Mouse (Mus musculus) right cerebral cortex, postnatal 4 days (tissue): Measurements from ENCODE around the gene Ndn.

Experiments used
- DNase-seq: peaks from one replicate; pipeline ENCODE4 v3.0.0-alpha.2; 2022

Ndn gene

DNA sequence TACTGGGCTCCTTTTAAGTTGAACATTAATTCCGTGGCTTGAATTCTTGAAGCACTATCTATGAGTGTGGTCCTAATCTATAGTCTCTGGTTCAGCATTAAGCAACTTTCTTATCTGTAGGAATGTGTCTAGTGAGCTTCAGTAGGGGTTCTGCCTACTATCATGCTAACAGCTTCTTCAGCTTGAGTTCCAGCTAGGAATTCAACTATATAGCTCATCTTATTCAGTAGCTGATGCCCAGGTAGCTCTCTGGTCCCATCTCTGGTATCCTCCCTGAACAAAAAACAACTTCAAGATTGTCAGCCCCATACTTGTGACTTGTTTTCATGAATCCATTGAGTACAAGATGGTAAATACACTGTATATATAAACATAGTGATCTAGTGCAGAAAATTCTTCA lies at the start of gene Ndn:
TSS of gene Ndn (plus strand) at position 301 of the 400 bp plus-strand sequence.
- no peak for DNase-seq

DNA sequence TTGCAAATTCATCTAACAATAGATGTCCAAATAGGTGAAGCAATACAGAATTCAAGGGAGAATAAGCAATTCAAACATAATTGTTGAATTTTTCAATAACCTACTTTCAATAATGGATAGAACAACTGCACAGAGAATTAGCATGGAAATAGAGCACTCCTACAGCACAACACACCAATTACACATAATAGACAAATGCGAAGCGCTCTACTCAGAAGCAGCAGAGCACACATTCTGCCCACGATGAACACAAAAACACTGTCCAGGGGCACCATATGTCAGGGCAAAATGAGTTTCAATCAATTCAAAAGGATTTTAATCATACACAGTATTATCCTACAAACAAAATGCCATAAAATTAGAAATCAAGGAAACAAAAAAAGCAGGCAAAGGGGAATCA lies 43.9 kb upstream of the Ndn start:
- DNase-seq = no peak

DNA sequence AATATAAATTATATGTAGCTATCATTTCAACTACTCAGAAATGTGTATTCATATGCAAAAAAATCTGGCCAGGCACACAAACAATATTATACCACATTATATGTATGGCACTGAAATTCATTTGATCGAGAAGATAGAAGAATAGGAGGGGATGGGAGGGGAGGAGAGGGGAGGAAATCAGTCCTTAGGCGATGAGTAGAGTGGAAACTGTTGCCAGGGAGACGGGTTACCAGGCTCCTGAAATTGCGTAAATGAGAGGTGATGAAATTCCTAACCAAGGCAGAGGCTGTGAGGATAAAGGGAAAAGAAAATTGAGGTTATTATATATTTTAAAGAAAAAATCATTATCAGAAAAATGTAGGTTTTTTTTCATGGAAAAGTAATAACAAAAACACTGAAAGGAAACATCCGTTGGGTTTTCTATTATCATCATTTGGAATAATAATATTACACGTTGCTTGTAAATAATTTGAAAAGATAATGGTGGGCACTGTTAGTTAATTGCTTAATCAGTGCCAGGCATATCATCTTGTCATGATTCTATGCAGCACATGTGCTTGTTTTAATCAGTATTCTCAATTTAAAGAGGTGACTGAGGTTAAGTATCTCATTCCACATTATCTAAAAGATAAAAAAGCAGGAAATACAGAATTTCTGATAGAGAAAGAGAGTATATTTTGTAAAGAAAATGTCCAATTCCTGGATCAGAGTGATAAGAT lies 39.3 kb upstream of the Ndn start:
- peak; percentile 2 for DNase-seq

DNA sequence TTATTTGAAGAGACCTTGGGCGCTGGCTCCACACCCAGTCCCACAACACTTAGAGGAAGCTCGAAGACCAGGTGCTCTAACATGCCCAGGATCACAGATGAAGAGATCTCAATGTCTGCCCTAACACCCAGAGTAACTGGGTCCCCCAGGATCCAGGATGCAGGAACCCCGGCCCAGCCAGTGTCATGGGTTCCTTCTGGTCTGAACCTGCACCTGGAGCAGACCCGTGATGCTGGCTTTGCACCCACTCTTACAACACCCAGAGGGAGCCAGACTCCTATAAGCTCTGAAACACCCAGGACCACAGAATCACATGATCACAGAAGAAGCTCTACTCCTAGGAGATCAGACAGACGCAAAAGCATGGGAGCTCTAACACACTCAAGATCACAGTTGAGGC lies 29.6 kb upstream of the Ndn start:
- no peak for DNase-seq

DNA sequence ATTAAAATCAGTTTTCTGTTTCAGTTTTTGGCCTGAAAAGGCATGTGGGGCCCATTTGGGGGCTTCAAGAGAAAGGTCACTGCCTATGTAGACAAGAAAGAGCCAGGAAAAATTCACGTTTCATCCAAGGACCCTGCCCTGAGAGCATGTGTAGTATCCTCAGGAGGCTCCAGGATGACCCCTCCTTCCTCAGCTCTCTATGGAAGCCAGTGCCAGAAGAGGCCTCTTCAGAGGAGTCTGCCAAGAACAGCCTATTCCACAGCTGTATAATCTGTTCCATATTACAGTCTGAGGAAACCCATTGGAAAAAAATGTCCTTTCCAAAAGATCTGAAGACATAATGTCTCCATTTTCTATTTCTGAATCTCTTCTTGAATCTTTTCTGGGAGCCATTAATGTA lies 958 bp upstream of the Ndn start:
- no peak for DNase-seq

DNA sequence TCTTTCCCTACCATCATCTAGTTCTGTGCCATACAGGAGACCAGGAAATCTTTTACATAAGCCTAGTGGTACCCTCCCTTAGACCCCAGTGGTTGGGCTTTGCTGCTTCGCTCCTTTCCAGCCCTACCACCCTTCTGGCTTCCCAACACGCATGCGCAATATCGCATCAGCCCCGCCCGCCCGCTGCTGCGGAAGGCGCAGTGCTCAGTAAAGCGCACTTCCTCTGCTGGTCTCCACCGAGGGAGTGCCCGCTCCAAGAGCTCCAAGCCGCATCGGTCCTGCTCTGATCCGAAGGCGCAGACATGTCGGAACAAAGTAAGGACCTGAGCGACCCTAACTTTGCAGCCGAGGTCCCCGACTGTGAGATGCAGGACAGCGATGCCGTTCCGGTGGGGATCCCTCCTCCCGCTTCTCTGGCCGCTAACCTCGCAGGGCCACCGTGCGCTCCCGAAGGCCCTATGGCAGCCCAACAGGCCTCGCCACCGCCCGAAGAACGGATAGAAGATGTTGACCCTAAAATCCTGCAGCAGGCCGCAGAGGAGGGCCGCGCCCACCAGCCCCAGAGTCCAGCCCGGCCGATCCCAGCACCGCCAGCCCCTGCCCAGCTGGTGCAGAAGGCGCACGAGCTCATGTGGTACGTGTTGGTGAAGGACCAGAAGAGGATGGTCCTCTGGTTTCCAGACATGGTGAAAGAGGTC lies 1.9 kb downstream of the Ndn start:
- DNase-seq = peak; percentile 84

DNA sequence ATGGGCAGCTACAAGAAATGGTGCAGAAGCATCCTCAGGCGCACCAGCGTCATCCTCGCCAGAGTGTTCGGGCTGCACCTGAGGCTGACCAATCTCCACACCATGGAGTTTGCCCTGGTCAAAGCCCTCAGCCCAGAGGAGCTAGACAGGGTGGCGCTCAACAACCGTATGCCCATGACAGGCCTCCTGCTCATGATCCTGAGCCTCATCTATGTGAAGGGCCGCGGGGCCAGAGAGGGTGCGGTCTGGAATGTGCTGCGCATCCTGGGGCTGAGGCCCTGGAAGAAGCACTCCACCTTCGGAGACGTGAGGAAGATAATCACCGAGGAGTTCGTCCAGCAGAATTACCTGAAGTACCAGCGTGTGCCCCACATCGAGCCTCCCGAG lies 2.4 kb downstream of the Ndn start:
- DNase-seq = peak; percentile 7

DNA sequence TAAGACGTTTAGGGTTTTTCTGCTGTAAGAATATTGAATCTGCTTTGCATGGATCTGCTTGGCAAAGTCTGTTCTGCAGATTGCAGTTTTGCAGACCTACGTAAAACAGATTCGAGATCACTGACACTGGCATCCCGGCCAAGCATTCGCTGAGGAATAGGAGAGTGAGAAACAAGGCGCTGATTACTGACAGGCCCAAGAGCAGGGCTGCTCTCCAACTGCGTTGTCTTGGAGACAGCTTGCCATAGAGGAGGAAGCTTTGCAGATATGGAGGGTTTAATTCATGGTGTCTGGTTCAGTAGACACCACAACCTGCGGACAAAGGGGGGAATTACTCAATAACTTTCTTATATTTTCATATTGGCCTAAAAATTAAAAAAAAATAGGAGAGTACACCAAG lies 4.9 kb downstream of the Ndn start:
- peak; percentile 4 for DNase-seq

DNA sequence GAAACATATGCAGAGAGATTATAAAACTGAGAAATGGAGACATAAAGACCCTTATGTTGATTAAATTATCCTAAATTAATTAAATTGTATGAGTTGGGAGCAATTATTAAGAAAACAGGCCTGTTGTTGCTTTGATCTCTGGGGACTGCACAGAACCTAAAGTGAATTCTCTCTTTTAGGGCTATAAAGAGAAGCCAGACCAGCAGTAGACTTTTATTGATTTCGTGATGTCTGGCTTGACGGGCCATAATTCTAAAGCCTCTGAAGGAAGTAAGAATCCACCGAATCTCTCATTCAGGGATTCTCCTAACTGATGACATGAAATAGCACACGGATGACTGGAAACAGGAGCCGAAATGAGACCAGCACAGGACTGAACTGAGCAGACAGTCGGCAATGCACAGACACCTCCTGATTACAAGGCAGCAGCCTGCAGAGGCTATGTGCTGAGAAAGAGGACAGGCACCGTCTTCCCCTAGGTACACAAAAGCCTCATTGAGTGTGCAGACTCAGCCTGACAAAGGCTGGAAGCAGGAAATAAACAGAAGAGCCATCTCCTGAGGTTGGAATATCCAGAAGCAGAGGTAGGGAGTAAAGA lies 18.8 kb downstream of the Ndn start:
- no peak for DNase-seq

DNA sequence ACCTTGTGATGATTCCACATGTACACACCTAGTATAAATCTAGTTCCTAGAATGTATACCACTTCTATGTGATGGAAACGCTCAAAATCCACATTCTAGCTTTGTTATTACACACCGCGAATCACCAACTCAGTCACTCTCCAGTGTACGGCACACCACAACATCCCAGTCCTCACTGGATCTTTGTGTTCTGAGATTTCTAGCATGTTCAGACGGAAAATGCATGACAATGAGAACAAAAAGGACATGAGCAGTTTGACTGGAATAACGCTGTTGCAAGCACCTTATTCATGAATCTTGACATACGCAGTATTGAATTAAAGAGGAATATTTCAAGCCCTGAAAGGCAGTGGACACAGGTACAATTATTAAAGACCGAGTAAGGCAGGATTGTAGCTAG lies 20.4 kb downstream of the Ndn start:
- no peak for DNase-seq

DNA sequence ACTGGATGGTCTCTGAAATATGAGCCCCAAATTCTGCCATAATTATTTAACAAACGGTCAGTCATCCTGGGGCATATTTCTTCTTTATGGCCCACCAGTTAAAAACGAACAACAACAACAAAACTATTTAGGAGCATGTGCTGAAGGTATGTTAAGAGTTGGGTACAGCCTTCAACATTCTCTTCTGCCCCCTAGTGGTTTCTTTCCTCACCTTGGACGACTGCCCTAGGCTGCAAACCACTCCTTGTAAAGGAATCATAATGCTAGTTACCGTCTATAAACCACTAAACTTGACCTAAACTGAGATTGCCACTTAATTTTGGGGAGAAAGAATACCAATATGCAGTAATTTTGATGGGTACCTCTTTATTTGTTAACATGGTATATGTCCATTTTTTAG lies 29.3 kb downstream of the Ndn start:
- peak; percentile 13 for DNase-seq

DNA sequence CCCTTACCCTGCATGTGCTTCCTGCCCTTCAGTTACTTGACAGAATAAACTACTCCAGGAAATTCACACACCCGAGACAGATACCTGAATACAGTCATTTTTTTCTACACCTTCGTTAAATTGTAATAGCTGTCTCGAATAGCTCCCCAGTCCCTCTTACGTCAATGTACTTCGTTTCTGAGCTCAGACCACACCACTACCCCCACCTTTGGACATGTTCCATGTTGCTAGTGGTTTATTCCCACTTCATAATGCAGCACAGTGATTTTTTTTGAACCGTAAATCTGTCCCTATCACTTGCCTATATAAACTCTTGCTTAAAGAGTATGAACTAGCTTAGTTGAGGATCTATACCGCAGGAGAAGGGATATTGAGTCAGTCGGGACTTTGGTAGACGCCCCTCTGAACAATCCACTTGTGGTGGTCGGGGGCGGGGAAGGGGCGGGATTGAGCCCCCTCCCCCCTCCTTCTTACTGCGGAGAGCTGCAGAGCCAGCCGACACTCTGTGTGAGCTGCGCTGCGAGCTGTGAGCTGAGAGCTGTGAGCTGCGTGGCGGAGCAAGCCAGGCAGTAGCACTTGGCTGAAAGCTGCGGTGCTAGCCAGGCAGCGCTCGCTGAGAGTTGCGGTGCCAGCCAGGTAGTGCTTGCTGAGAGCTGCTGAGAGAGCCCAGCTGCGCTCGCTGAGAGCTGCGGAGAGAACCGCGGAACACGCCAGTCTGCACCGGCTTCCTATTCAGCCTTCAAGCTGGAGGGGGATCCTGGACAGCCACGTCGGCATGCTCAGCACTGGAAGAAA lies 30.3 kb downstream of the Ndn start, which contains the start of gene Magel2:
TSS of gene Magel2 (plus strand) at position 501 of the 795 bp plus-strand sequence.
- peak; percentile 66 for DNase-seq

DNA sequence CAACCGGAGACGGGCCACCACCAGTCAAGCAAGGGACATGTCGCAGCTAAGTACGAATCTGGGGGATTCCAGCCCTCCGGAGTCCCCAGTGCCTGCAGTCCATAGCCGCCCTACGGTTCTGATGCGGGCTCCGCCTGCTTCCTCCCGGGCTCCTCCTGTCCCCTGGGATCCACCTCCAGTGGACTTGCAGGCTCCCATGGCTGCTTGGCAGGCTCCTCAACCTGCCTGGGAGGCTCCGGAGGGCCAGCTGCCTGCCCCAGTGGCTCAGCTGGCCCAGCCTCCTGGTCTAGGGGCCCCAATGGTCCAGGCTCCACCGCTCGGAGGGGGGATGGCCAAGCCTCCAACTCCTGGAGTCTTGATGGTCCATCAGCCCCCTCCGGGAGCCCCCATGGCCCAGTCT lies 30.9 kb downstream of the Ndn start:
- no peak for DNase-seq

DNA sequence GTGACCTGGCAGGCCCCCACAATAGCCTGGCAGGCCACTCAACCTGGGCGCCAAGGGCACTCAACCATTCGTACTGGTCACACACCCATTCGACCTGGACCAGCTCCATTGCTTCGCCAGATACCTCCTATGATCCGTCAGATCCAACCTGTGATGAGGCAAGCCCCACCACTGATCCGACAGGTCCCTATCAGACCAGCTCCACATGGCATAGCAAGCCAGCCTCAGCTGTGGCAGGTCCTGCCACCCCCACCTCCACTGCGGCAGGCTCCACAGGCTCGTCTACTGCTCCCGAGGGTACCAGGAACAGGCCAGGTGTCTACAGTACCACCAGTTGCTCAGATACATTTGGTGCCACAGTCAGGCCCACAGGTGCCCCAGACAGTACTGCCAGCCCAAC lies 32.2 kb downstream of the Ndn start:
- no peak for DNase-seq

DNA sequence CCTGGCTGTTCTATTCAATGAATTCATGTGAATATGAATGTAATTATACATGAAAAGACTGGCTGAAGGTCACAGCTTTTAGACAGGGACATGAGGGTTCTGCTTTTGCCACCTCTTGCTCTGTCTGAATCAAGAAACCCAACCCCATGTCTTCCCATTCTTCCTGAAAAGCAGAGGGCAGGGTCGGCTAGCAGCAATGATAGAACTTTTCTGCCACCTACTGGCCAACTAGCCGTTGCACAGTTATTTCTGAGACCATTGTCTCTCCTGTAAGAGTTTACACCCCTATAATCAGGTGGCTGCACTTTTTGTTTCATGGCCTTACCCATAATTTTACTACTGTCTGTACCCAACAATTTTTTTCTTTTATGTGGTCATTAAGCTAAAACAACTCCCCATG lies 36.0 kb downstream of the Ndn start:
- no peak for DNase-seq

DNA sequence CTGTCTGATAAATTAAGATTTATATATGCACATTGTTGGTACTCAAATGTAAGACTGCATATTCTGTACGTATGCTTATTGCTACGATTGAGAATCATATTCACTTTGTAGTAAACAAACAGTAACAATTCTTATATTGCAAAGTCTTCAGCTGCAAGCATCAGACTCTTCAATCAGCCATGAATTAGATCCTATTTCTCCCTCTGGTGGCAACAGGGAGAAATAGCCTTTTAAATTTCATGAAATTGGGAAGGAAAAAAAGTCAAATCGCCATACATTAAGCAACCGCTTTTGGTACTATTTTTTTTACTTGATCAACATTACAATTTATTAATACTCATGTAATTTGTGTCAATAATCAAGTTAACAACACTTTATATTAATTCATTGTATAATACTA lies 41.9 kb downstream of the Ndn start:
- DNase-seq = no peak

DNA sequence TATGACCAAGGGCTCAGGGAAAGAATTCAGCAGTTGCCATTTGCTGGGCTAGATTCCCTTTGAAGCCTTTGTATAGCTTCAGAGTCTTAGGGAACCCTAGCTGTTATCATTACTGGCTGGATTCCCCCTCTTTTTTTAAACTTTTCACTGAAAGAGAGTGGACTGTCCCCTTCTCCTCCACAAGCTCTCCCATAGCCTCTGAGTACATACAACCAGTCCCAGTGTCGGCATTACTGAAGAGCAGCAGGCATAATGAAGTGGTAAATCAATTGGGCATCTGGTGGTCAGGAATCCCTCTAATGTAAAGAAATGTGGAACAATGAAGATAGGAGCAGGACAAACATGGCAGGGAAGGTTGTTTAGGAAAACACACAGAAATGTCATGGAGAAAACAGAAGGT lies 45.8 kb downstream of the Ndn start:
- no peak for DNase-seq
